Mouse (Mus musculus): Measurements from ENCODE around the gene Slc22a3. TPM values are rescaled to one million over a fixed set of nuclear protein-coding genes. Genes with fewer than 3 reads are reported as not detected.

Slc22a3 gene
- polyA plus RNA-seq, 1 experiment = 3.3 TPM

DNA sequence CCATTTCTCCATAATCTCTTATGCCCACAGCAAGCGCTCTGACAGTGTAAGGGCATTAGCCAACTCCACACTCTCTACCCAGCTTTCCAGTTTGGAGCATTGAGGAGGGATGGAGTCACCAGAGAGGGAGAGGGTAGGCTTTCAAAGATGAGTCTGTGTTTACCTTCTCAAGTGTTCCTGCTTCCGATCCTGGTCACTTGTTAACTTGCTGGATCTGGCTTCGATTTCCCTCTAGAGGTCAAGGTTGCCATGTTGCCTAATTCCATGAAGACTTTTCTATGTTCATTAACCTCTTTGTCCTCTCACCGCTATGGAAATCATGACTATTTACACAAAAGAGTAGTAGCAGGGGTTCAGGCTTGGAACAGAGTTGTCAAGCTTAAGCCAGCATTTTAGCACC is 127.2 kb downstream of the Slc22a3 start:
- 94% methylated on average over 4 of the region's 4 CpGs for WGBS
- H3K4me1 ChIP-seq (replicated peaks; ENCODE audit: control insufficient read depth, insufficient read depth, low read length) = no peaks in the 10 kb centered on the region
- no peaks in the 10 kb centered on the region for H3K27me3 ChIP-seq (ENCODE audit: control insufficient read depth, insufficient read depth, low read length)

DNA sequence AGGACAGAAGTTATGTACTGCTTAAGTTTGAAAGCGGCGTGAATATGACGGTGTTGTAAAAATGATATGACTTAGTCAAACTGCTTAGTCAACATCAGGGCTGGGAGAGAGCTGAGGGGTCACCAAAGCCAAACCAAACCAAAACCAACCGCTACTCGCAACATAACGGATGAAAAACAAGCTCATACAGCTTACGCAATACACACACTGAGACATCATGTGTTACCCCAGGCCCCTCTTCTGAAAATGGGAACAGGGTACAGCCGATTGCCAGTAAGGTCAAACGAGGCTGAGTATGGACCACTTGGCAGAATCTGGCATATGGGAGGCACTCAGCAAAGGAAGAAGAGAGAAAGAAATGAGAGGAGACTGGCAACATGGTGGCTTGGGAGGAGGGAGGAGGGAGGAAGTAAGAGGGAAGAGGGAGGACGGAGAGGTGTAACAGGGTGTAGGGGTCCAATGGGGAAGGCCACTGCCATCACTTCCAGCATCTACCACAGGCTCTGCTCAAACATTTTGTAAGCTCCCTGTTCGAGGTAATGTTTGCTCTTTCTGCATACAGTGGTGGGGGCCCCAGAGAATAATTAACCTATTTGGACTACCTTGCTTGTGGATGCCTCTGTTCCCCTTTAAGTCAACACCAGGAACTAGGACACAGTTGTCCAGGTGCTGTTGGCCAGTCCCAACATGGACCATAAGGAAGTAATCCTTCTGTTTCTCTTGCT is 129.4 kb downstream of the Slc22a3 start, which contains the start of gene Plg:
Plg (plus strand) TSS at position 628 of the 725 bp plus-strand sequence.
- no peaks in the 10 kb centered on the region for H3K4me1 ChIP-seq (replicated peaks; ENCODE audit: control insufficient read depth, insufficient read depth, low read length)
- H3K27me3 ChIP-seq (ENCODE audit: control insufficient read depth, insufficient read depth, low read length) = no peaks in the 10 kb centered on the region
- whole genome bisulfite sequencing = 91% methylated on average over 11 of the region's 11 CpGs
- no peaks in the 10 kb centered on the region for H3K36me3 ChIP-seq (ENCODE audit: control insufficient read depth, insufficient read depth, low read length)
- DNase-seq = no peak
- no peak for TF ChIP-seq CTCF (IDR thresholded peaks at IDR 0.05; ENCODE audit: borderline replicate concordance, control insufficient read depth, extremely low read depth, insufficient read depth, low read length, poor library complexity)
- TF ChIP-seq POLR2A (IDR thresholded peaks at IDR 0.05; ENCODE audit: control insufficient read depth, extremely low read depth, insufficient read depth, low read length, poor library complexity) = no peak
- H3K4me3 ChIP-seq (ENCODE audit: control insufficient read depth, insufficient read depth, low read length) = no peak within 1 kb of the TSS
- H3K27ac ChIP-seq (ENCODE audit: control insufficient read depth, insufficient read depth, low read length) = no peak within 1 kb of the TSS

More for the DNA sequence above, 127.2 kb downstream of the Slc22a3 start:
- DNase-seq = no peak
- no peak overlapping the region for H3K4me3 ChIP-seq (ENCODE audit: control insufficient read depth, insufficient read depth, low read length)
- no peak overlapping the region for H3K27ac ChIP-seq (ENCODE audit: control insufficient read depth, insufficient read depth, low read length)
- no peaks in the 10 kb centered on the region for H3K36me3 ChIP-seq (ENCODE audit: control insufficient read depth, insufficient read depth, low read length)
- TF ChIP-seq CTCF (IDR thresholded peaks at IDR 0.05; ENCODE audit: borderline replicate concordance, control insufficient read depth, extremely low read depth, insufficient read depth, low read length, poor library complexity) (no peak), POLR2A (IDR thresholded peaks at IDR 0.05; ENCODE audit: control insufficient read depth, extremely low read depth, insufficient read depth, low read length, poor library complexity) (no peak)

DNA sequence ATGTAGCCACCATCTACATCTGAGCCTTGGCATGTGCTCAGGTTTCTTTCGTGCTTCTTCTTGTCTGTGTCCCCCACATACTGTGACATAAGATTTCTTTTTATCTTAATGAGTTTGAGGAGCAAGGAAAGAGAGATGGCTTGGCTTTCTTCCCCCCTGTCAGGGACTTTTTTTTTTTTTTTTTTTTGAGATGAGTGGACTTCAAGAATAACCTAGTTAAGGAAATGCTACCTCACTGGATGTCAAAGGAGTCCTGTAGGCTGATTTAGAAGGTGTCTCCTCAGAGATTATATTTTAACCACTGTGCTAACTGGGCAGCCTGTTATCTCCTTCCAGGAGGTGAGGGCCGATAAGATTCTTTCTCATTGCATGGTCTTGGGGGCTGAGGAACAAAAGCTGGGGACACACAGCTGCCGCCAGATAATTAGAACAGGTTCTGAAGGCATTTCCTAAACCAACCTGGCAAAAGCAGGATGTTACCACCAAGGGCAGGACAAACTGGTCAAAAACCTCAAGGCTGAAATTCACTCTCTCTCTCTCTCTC is 133.8 kb downstream of the Slc22a3 start:
- 78% methylated on average over 3 of the region's 3 CpGs for WGBS
- Histone ChIP-seq H3K27me3 (ENCODE audit: control insufficient read depth, insufficient read depth, low read length) (no peaks in the 10 kb centered on the region), H3K27ac (ENCODE audit: control insufficient read depth, insufficient read depth, low read length) (no peak overlapping the region), H3K4me3 (ENCODE audit: control insufficient read depth, insufficient read depth, low read length) (no peak overlapping the region), H3K4me1 (replicated peaks; ENCODE audit: control insufficient read depth, insufficient read depth, low read length) (peaks cover 4% of the 10 kb centered on the region), H3K36me3 (ENCODE audit: control insufficient read depth, insufficient read depth, low read length) (no peaks in the 10 kb centered on the region)
- no peak for DNase-seq
- TF ChIP-seq POLR2A (IDR thresholded peaks at IDR 0.05; ENCODE audit: control insufficient read depth, extremely low read depth, insufficient read depth, low read length, poor library complexity) (no peak), CTCF (IDR thresholded peaks at IDR 0.05; ENCODE audit: borderline replicate concordance, control insufficient read depth, extremely low read depth, insufficient read depth, low read length, poor library complexity) (no peak)

DNA sequence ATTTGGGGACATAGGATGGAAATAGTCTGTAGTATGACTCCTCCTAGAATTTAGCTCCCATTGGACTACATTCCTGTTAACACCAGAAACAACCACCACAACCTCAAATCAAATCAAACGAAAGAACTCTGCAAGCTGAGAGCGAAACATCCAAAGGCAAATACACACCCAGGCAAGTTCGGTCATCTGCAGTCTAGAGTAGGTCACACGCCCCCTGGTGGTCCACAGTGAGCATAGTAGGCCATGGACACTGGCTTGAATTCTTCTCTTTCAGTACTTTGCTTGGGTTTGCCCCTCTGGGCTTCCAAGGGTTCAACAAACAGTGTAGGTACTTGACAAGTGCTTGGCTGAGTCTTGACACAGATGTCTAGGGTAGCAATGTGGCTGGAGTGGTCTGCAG is 135.5 kb downstream of the Slc22a3 start:
- H3K36me3 ChIP-seq (ENCODE audit: control insufficient read depth, insufficient read depth, low read length) = no peaks in the 10 kb centered on the region
- no peak overlapping the region for H3K27ac ChIP-seq (ENCODE audit: control insufficient read depth, insufficient read depth, low read length)
- TF ChIP-seq POLR2A (IDR thresholded peaks at IDR 0.05; ENCODE audit: control insufficient read depth, extremely low read depth, insufficient read depth, low read length, poor library complexity) (no peak), CTCF (IDR thresholded peaks at IDR 0.05; ENCODE audit: borderline replicate concordance, control insufficient read depth, extremely low read depth, insufficient read depth, low read length, poor library complexity) (peak; percentile 54; the same call in 1 of the 2 replicates)
- no peaks in the 10 kb centered on the region for H3K27me3 ChIP-seq (ENCODE audit: control insufficient read depth, insufficient read depth, low read length)
- under 1% methylated on average over 4 of the region's 4 CpGs for WGBS
- no peak overlapping the region for H3K4me3 ChIP-seq (ENCODE audit: control insufficient read depth, insufficient read depth, low read length)
- H3K4me1 ChIP-seq (replicated peaks; ENCODE audit: control insufficient read depth, insufficient read depth, low read length) = peaks cover 4% of the 10 kb centered on the region
- peak; percentile 73 for DNase-seq

DNA sequence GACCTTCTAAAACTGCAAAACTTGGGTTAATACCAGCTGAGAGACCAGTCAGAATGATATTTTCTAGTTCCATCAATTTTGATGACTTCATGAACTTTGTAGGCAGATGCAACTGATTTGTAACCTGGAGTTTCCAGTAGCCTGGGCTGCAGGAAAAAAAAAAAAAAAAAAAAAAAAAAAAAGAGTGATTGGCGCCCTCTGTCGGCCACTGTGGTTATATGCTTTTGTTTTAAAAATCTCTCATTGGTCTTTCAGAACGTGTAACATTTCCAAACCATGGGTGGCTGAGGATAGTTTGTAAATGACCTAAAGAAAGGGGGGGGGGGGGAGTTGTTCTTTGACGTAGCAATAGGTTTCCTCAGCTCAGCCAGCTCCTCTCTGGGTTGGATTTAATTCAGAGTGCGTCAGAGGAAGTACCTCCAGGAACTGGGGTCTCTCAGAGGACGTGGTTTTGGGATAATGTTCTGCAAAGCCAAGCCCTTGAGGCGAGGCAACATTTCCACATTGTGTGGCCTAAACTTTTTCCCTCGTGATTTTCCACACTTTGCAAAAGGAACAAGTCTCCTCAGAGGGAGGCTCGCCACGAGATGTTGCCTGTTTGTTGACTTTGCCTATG is 136.1 kb downstream of the Slc22a3 start:
- Histone ChIP-seq H3K36me3 (ENCODE audit: control insufficient read depth, insufficient read depth, low read length) (no peaks in the 10 kb centered on the region), H3K27ac (ENCODE audit: control insufficient read depth, insufficient read depth, low read length) (no peak overlapping the region), H3K4me1 (replicated peaks; ENCODE audit: control insufficient read depth, insufficient read depth, low read length) (peaks cover 4% of the 10 kb centered on the region), H3K4me3 (ENCODE audit: control insufficient read depth, insufficient read depth, low read length) (peak overlapping the region; percentile 29), H3K27me3 (ENCODE audit: control insufficient read depth, insufficient read depth, low read length) (no peaks in the 10 kb centered on the region)
- WGBS = 7% methylated on average over 10 of the region's 10 CpGs
- DNase-seq = no peak
- no peak for TF ChIP-seq CTCF (IDR thresholded peaks at IDR 0.05; ENCODE audit: borderline replicate concordance, control insufficient read depth, extremely low read depth, insufficient read depth, low read length, poor library complexity)

DNA sequence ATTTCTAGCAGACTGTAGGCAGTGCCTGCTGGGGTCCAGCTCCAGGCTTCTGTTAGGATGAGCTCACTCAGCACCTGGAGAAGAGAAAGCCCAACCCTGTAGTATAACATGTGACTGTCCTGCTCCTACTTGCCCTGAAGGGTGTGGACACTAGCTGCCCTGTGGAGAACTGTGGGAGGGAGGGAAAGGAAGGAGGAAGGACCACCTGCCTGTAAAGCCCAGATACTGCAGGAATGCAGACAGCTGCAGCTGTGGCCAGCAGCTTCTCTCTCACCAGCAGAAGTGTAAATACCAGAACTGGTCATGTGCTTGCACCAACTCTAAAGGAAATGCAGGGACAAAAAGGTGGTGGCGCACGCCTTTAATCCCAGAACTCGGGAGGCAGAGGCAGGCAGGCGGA is 137.2 kb downstream of the Slc22a3 start:
- no peaks in the 10 kb centered on the region for H3K36me3 ChIP-seq (ENCODE audit: control insufficient read depth, insufficient read depth, low read length)
- no peak overlapping the region for H3K4me3 ChIP-seq (ENCODE audit: control insufficient read depth, insufficient read depth, low read length)
- WGBS = 84% methylated on average over 4 of the region's 4 CpGs
- no peak for DNase-seq
- TF ChIP-seq CTCF (IDR thresholded peaks at IDR 0.05; ENCODE audit: borderline replicate concordance, control insufficient read depth, extremely low read depth, insufficient read depth, low read length, poor library complexity) = no peak
- no peak for TF ChIP-seq POLR2A (IDR thresholded peaks at IDR 0.05; ENCODE audit: control insufficient read depth, extremely low read depth, insufficient read depth, low read length, poor library complexity)
- peaks cover 4% of the 10 kb centered on the region for H3K4me1 ChIP-seq (replicated peaks; ENCODE audit: control insufficient read depth, insufficient read depth, low read length)
- H3K27me3 ChIP-seq (ENCODE audit: control insufficient read depth, insufficient read depth, low read length) = no peaks in the 10 kb centered on the region
- no peak overlapping the region for H3K27ac ChIP-seq (ENCODE audit: control insufficient read depth, insufficient read depth, low read length)
